Mouse (Mus musculus): ENCODE data around the gene Cdc45.

Cdc45 gene

GRCm38 (mm10) chr16:18788627-18789406 is 23.0 kb downstream of the Cdc45 start:
- DNase-seq (ENCODE audit: low read depth, low spot score) = no peak

GRCm38 (mm10) chr16:18786652-18787051 is 25.1 kb downstream of the Cdc45 start:
- no peak for DNase-seq (ENCODE audit: low read depth, low spot score)

DNA sequence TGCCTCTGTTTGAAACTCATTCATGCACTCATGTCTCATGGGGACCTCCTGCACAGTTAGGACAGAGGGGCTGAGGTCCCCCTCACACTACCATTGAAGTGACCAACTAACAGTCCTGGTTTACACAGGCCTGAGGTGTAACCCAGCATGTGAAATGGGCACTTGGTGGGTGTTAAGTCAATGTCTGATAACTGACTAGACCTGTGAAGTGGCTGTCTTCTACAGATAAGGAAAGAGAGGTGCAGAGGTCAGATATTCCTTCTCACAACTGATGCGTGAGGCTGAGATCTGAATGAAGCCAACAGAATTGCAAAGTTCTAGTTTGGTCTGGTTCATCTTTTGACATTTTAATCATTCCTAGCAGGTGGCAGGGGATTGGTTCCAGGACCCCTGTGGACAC is 26.3 kb downstream of the Cdc45 start:
- peak; percentile 47 for DNase-seq (ENCODE audit: low read depth, low spot score)

GRCm38 (mm10) chr16:18785025-18785424 is 26.8 kb downstream of the Cdc45 start:
- DNase-seq (ENCODE audit: low read depth, low spot score) = no peak

- no peak for DNase-seq (ENCODE audit: low read depth, low spot score)
These were observed 30.0 kb downstream of the Cdc45 start for GRCm38 (mm10) chr16:18781810-18782209.

DNA sequence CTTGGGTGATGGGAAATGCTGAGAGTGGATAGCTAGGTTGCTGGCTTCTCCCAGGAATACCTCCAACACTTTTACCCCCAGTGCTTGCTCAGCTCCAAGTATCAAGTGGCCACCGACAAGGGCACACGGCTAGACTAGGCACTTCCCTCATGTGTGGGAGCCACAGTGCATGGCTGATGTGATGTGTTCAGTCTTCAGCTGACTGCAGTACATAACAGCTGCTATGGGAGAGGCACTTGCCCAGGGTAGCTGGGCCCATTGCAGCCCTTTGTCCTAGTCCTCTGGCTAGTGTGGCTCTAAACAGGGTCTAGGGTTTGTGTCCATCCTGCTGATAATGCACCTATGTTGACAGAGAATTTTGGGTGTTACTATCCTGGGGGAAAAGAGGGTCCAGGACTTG is 33.3 kb downstream of the Cdc45 start:
- no peak for DNase-seq (ENCODE audit: low read depth, low spot score)

- no peak for DNase-seq (ENCODE audit: low read depth, low spot score)
These were observed 34.4 kb downstream of the Cdc45 start for GRCm38 (mm10) chr16:18777101-18778080.

DNA sequence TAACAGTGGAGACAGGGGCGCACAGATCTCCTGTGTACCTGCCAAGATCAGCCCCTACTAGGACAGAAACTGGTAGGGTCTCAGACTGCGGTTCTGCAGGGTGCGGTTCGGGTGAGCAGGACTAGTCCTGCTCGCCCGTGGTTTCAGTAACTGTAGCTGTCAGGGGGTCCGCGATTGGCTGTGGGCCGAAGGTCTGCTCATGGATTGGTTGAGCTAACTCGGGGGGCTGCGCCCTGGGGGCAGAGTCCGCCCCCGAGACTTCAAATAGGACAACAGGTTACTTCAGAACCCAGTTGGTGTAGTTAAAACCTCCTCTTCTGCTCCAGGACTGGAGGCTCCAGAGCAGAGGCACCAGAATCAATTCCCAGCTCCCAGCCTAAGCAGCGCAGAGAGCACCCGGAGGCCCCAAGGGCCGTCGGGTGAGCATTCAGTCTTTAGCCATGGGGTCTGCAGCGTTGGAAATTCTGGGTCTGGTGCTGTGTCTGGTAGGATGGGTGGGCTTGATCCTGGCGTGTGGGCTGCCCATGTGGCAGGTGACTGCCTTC is 35.2 kb downstream of the Cdc45 start, which contains the start of gene Cldn5:
TSS of gene Cldn5 (plus strand) at position 292 of the 545 bp plus-strand sequence.
- peak; percentile 94 for DNase-seq (ENCODE audit: low read depth, low spot score)

DNA sequence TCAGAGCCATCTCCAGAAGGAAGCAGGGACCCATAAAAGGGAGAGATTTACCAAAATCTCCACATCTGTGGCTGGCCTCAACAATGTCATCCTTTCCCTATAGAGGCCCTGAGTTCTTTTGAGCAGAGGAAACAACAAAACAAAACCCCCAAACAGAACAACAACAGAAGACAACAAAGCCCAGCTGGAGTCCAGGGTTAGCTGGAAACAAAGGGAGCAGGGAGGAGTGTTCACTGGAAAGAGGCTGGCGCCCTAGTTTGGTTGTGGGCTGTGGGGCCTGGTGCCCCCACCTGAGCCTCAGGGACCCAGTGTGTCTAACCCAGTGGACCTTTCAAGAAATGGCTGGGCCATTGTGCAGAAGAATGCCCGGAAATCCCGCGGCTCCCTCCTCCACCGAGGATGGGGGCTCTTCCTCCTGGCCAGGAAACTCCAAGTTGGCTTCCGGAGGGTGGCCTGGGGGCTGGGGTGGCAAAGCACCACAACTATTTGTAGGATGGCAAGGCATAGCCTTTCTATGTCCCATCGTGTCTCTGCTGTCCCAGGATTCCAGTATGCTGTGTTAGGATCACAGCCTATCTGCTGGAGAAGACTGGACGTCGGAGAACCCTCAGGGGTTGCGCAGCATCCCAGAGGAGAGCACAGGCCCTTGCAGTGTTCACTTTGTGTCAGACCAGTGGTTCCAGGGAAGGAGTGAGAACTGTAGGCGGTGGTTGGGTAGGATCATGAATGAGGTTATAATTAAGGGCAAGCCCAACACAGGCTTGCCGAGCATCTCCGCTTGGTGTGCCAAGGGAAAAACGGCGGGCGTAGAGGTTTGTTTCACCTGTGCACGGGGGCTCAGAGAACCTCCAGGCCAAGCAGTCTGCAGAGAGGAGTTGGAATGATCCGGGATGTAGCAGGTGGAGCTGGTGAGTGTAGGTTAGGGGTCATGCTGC is 35.9 kb downstream of the Cdc45 start:
- DNase-seq (ENCODE audit: low read depth, low spot score) = peak; percentile 63

DNA sequence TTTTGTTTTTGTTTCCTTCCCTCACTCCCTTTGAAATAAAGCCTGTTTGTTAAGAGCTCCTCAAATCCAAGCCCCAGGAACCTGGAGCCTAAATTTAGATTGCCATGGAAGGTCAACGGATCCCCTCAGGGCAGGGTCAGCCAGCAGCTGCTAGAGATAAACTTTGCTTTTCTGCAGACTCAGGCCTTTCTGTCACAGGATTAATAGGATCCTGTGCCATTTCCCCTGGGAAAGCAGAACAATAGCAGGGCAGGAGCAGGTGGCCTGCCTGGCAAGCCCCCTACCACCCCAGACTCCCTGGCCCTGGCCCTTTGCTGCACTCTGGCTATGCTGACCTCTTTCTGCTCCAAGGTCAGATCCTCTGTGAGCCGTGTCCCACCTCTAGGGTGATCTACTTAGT is 37.9 kb downstream of the Cdc45 start:
- DNase-seq (ENCODE audit: low read depth, low spot score) = no peak

DNA sequence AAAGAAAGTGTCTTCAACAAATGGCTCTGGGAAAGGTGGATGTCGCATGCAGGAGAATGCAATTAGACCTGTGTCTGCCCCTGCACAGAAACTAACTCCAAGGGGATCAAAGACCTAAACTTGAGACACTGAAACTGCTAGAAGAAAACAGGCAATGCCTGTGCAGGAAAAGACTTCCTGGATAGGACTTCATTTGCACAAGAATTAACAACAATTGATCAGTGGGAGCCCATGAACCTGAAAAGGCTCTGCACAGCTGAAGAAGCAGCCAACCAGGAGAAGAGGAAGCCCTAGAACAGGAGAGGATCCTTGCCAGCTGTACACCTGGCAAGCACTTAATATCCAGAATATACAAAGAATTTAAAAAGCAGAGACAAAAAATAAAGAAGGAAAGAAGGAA is 42.3 kb downstream of the Cdc45 start:
- peak; percentile 84 for DNase-seq (ENCODE audit: low read depth, low spot score)

- DNase-seq (ENCODE audit: low read depth, low spot score) = no peak
These were observed 45.4 kb downstream of the Cdc45 start for GRCm38 (mm10) chr16:18766390-18766789.

- DNase-seq (ENCODE audit: low read depth, low spot score) = no peak
These were observed 48.8 kb downstream of the Cdc45 start for GRCm38 (mm10) chr16:18762960-18763359.

DNA sequence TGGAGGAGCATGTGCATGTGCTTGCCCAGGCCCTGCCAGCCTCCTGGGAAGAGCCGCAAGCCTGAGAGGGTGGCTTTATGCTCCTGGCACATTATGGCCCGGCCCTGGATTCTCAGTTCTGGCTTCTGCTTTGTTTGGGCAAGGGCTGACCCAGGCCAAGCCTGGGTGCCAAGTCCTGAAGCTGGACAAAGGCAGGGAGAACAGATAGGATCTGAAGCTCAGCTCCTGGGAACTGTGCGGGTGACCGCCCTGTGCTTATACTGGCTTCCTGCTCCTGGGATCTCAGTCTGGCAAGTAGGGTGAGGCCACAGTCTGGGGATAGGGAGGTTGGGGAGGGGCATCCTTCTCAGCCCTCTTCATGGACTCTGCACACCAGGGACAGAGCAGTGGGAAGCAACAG is 50.1 kb downstream of the Cdc45 start:
- DNase-seq (ENCODE audit: low read depth, low spot score) = no peak

DNA sequence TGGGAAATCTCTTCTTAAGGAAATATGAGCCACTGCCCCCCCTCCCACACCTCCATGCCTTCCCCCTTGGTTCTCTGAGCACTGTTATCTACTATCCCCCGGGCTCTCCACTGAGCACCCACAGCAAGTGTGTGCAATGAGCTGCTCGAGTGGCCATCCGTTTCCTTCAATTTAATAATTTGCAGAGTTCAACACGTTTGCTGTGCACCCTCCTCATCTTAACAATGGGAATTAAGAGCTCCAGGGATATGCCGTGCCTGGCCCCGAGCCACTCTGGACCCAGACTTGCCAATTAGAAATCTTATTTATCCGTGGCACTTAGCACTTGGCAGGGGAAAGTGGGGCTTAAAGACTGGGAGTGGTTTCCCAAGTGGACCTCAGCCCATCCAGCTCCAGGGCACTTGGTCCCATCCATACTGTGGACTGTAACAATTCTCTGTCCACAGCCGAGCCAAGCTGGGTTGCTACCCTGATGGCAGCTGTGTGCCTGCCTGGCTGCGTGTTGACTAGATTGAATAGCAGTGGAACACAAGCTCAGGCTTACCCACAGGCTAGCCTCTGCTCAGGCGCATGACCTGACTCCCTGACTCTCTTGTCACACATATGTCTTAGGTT is 59.8 kb downstream of the Cdc45 start:
- no peak for DNase-seq (ENCODE audit: low read depth, low spot score)

GRCm38 (mm10) chr16:18751101-18751500 is 60.7 kb downstream of the Cdc45 start:
- DNase-seq (ENCODE audit: low read depth, low spot score) = no peak

- no peak for DNase-seq (ENCODE audit: low read depth, low spot score)
These were observed 65.3 kb downstream of the Cdc45 start for GRCm38 (mm10) chr16:18746268-18747122.

- peak; percentile 83 for DNase-seq (ENCODE audit: low read depth, low spot score)
These were observed 73.5 kb downstream of the Cdc45 start for GRCm38 (mm10) chr16:18738303-18738702.

DNA sequence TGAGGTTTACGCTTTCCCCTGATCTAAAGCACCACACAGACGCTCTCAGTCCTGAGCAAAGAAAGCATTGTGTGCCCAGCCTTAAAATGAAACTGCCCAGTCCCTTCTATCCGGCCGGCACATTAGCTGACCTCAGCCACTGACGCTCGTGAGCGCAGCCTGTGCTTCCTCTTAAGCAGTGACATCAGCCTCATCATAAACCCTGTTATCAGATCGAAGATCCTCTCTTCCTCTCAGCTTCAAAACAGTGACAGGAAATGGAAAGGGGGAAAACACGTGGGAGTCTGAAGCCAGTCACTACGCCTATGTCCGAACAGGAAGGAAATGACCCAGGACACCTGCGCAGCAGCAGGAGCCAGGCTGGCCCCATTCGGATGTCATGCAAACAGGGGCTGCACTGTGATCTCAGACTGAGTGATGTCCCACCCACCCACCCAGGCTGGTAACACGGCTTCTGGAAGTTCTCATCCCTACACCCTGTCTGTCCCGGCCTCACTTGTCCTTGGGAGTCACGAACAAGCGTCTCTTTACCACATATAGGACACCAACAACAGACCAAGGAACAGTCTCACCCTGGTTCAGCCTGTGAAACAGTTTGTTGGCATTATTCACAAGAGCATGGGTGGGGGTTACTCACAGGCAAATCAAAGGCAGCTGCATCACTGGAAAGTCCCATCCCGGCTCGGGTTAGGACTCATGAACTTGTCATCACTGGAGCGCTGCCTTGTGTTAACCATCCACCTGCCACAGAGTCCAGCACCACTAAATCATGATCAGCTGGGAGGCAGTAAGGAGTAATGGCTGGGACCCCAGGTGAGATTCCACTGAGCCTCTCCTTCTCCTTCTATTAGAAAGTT is 78.5 kb downstream of the Cdc45 start:
- DNase-seq (ENCODE audit: low read depth, low spot score) = no peak
